Mouse (Mus musculus): ENCODE results near the gene Atp2b4. TPM values are rescaled to one million over a fixed set of nuclear protein-coding genes. Genes with fewer than 3 reads are reported as not detected.
A peak's percentile ranks its signal among the peaks of the same experiment; 100 is the strongest.

Gene Atp2b4
- polyA plus RNA-seq, 1 experiment from 2014 or later, result 12.7 TPM

DNA sequence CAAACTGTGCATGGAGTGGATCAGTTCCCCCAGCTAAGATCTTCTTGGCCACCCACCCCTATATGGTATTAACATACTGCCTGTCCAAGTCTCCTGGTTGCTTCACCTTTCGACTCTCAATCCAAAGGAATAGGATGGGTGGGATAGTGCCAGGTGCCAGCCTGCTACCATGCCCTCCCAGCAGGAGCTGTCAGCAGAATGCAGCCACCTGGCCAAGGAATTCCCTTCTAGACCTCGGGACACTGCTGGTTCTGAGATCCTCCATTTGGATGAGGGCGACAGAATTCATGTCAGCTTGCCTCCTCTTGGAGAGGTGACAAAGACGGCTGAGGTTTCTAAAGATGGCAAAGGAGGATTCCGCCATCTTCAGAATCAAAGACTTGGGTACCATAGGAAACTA, 32.8 kb downstream of the Atp2b4 start:
- Histone ChIP-seq H3K9me3 (ENCODE audit: low read depth, low read length) (no peaks in the 10 kb centered on the region), H3K9ac (no peak overlapping the region), H3K36me3 (ENCODE audit: insufficient read depth) (no peaks in the 10 kb centered on the region), H3K4me2 (no peak overlapping the region), H3K27me3 (ENCODE audit: insufficient read depth, low read length) (no peaks in the 10 kb centered on the region), H3K27ac (ENCODE audit: low read depth) (peak overlapping the region; percentile 25; the same call in 1 of the 2 replicates), H3K4me3 (ENCODE audit: low read depth, low read length) (no peak overlapping the region), H3K4me1 (ENCODE audit: insufficient read depth) (peaks cover 13% of the 10 kb centered on the region)
- WGBS, result 72% methylated on average over 5 of the region's 5 CpGs
- TF ChIP-seq CTCF (IDR thresholded peaks at IDR 0.05; ENCODE audit: low read depth), result no peak
- ATAC-seq (ENCODE audit: insufficient read depth) (no peak), DNase-seq (no peak)

GRCm38 (mm10) chr1:133766901-133767529, 33.8 kb downstream of the Atp2b4 start:
- Histone ChIP-seq H3K4me1 (ENCODE audit: insufficient read depth) (peaks cover 17% of the 10 kb centered on the region), H3K9me3 (ENCODE audit: low read depth, low read length) (no peaks in the 10 kb centered on the region), H3K27ac (ENCODE audit: low read depth) (peak overlapping the region; percentile 25), H3K27me3 (ENCODE audit: insufficient read depth, low read length) (no peaks in the 10 kb centered on the region), H3K4me2 (no peak overlapping the region), H3K36me3 (ENCODE audit: insufficient read depth) (no peaks in the 10 kb centered on the region), H3K4me3 (ENCODE audit: low read depth, low read length) (no peak overlapping the region), H3K9ac (0 out of 2 replicates have a peak overlapping the region, but pooled peaks have one; percentile 7)
- DNase-seq (no peak), ATAC-seq (ENCODE audit: insufficient read depth) (no peak)
- TF ChIP-seq CTCF (IDR thresholded peaks at IDR 0.05; ENCODE audit: low read depth), result no peak
- WGBS, result 12% methylated on average over 11 of the region's 11 CpGs

GRCm38 (mm10) chr1:133765376-133765775, 35.5 kb downstream of the Atp2b4 start:
- DNase-seq, result no peak
- no peak overlapping the region for H3K9ac ChIP-seq
- H3K4me1 ChIP-seq (ENCODE audit: insufficient read depth), result peaks cover 21% of the 10 kb centered on the region
- no peak overlapping the region for H3K27ac ChIP-seq (ENCODE audit: low read depth)
- H3K9me3 ChIP-seq (ENCODE audit: low read depth, low read length), result no peaks in the 10 kb centered on the region
- no peak overlapping the region for H3K4me3 ChIP-seq (ENCODE audit: low read depth, low read length)
- H3K4me2 ChIP-seq, result no peak overlapping the region
- no peak for ATAC-seq (ENCODE audit: insufficient read depth)
- no peak for TF ChIP-seq CTCF (IDR thresholded peaks at IDR 0.05; ENCODE audit: low read depth)
- no peaks in the 10 kb centered on the region for H3K36me3 ChIP-seq (ENCODE audit: insufficient read depth)
- 48% methylated on average over 4 of the region's 4 CpGs for WGBS
- H3K27me3 ChIP-seq (ENCODE audit: insufficient read depth, low read length), result no peaks in the 10 kb centered on the region

DNA sequence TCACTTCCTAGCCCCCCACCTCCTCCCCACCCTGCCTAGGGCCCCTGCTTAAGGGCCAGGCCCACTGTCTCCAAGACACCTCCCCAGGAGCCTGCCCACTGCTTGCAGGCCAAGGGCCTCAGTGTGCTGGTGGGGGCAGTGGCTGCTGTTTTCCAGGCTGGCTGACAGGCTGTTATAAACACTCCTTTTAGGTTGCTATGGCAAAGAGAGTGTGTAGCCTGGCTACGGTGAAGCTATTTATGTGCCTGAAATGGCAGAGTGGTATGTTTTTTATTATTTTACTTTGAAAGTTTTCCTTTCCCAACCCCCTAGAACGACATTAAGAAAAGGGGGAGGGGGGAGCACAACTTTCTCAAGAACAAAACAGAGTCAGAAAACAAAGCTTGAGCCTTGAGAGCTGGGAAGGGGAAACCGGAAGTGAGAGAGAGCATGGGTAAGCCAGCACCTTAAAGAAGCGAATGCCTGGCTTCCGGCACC, 37.9 kb downstream of the Atp2b4 start:
- no peaks in the 10 kb centered on the region for H3K36me3 ChIP-seq (ENCODE audit: insufficient read depth)
- 0 out of 2 replicates have a peak overlapping the region, but pooled peaks have one; percentile 12 for H3K27ac ChIP-seq (ENCODE audit: low read depth)
- H3K4me2 ChIP-seq, result no peak overlapping the region
- H3K4me1 ChIP-seq (ENCODE audit: insufficient read depth), result peaks cover 21% of the 10 kb centered on the region
- peak; percentile 64 for ATAC-seq (ENCODE audit: insufficient read depth)
- no peak for TF ChIP-seq CTCF (IDR thresholded peaks at IDR 0.05; ENCODE audit: low read depth)
- no peaks in the 10 kb centered on the region for H3K9me3 ChIP-seq (ENCODE audit: low read depth, low read length)
- DNase-seq, result peak; percentile 65
- no peak overlapping the region for H3K9ac ChIP-seq
- no peak overlapping the region for H3K4me3 ChIP-seq (ENCODE audit: low read depth, low read length)
- H3K27me3 ChIP-seq (ENCODE audit: insufficient read depth, low read length), result no peaks in the 10 kb centered on the region
- 34% methylated on average over 5 of the region's 5 CpGs for WGBS

GRCm38 (mm10) chr1:133761278-133761677, 39.6 kb downstream of the Atp2b4 start:
- peak; percentile 42; the same call in 1 of the 2 replicates for ATAC-seq (ENCODE audit: insufficient read depth)
- peak; percentile 77 for DNase-seq
- H3K27ac ChIP-seq (ENCODE audit: low read depth), result peak overlapping the region; percentile 18; the same call in 1 of the 2 replicates

GRCm38 (mm10) chr1:133754317-133754868, 46.4 kb downstream of the Atp2b4 start:
- no peak overlapping the region for H3K4me2 ChIP-seq
- 72% methylated on average over 4 of the region's 4 CpGs for WGBS

More at GRCm38 (mm10) chr1:133761278-133761677, 39.6 kb downstream of the Atp2b4 start:
- peaks cover 10% of the 10 kb centered on the region; the same call in 1 of the 2 replicates for H3K4me1 ChIP-seq (ENCODE audit: insufficient read depth)
- no peaks in the 10 kb centered on the region for H3K9me3 ChIP-seq (ENCODE audit: low read depth, low read length)
- H3K9ac ChIP-seq, result no peak overlapping the region
- H3K4me3 ChIP-seq (ENCODE audit: low read depth, low read length), result no peak overlapping the region
- H3K4me2 ChIP-seq, result no peak overlapping the region
- no peaks in the 10 kb centered on the region for H3K27me3 ChIP-seq (ENCODE audit: insufficient read depth, low read length)
- H3K36me3 ChIP-seq (ENCODE audit: insufficient read depth), result no peaks in the 10 kb centered on the region
- TF ChIP-seq CTCF (IDR thresholded peaks at IDR 0.05; ENCODE audit: low read depth), result no peak
- WGBS, result 29% methylated on average over 5 of the region's 5 CpGs

GRCm38 (mm10) chr1:133753325-133753724, 47.5 kb downstream of the Atp2b4 start:
- Histone ChIP-seq H3K36me3 (ENCODE audit: insufficient read depth) (no peaks in the 10 kb centered on the region), H3K9ac (no peak overlapping the region), H3K27ac (ENCODE audit: low read depth) (no peak overlapping the region), H3K27me3 (ENCODE audit: insufficient read depth, low read length) (no peaks in the 10 kb centered on the region), H3K9me3 (ENCODE audit: low read depth, low read length) (no peaks in the 10 kb centered on the region), H3K4me3 (ENCODE audit: low read depth, low read length) (no peak overlapping the region), H3K4me2 (no peak overlapping the region), H3K4me1 (ENCODE audit: insufficient read depth) (peaks cover 6% of the 10 kb centered on the region)
- DNase-seq (no peak), ATAC-seq (ENCODE audit: insufficient read depth) (no peak)
- TF ChIP-seq CTCF (IDR thresholded peaks at IDR 0.05; ENCODE audit: low read depth), result no peak
- 77% methylated on average over 8 of the region's 8 CpGs for WGBS

More at GRCm38 (mm10) chr1:133754317-133754868, 46.4 kb downstream of the Atp2b4 start:
- H3K9me3 ChIP-seq (ENCODE audit: low read depth, low read length), result no peaks in the 10 kb centered on the region
- H3K27me3 ChIP-seq (ENCODE audit: insufficient read depth, low read length), result no peaks in the 10 kb centered on the region
- peaks cover 2% of the 10 kb centered on the region for H3K4me1 ChIP-seq (ENCODE audit: insufficient read depth)
- DNase-seq (no peak), ATAC-seq (ENCODE audit: insufficient read depth) (peak; percentile 31; the same call in 1 of the 2 replicates)
- no peak overlapping the region for H3K27ac ChIP-seq (ENCODE audit: low read depth)
- no peak for TF ChIP-seq CTCF (IDR thresholded peaks at IDR 0.05; ENCODE audit: low read depth)
- H3K9ac ChIP-seq, result no peak overlapping the region
- no peak overlapping the region for H3K4me3 ChIP-seq (ENCODE audit: low read depth, low read length)
- no peaks in the 10 kb centered on the region for H3K36me3 ChIP-seq (ENCODE audit: insufficient read depth)
